Mouse (Mus musculus) spleen, adult 2 months (tissue): Measurements from ENCODE around the gene Cemip2. TPM values are rescaled to one million over a fixed set of nuclear protein-coding genes. Genes with fewer than 3 reads are reported as not detected.
A peak's percentile ranks its signal among the peaks of the same experiment; 100 is the strongest.

Experiments
- DNase-seq, 2 experiments: peaks; one replicate each; pipeline versions ENCODE4 v3.0.0 to v3.0.0-alpha.2; 2012 to 2021; ENCODE audit warnings: low spot score in 2 of 2, low read depth in 1 of 2
- H3K27ac ChIP-seq: fragments of 200-500 bp; 2 replicates; pipeline ENCODE4 v1.5.1; 2012; ENCODE audit warnings: low read length, inconsistent platforms; ENCODE audit not compliant: insufficient read depth
- H3K27me3 ChIP-seq: fragments of 200-500 bp; 2 replicates; pipeline ENCODE4 v1.6.1; 2012; ENCODE audit warnings: mild to moderate bottlenecking, moderate library complexity, low read length, inconsistent platforms; ENCODE audit not compliant: control insufficient read depth, insufficient read depth
- H3K36me3 ChIP-seq: fragments of 200-500 bp; 2 replicates; pipeline ENCODE4 v1.6.1; 2012; ENCODE audit warnings: mild to moderate bottlenecking, low read length, inconsistent platforms; ENCODE audit not compliant: control insufficient read depth, insufficient read depth
- H3K4me1 ChIP-seq: fragments of 200-500 bp; 2 replicates; pipeline ENCODE4 v1.6.1; 2011; ENCODE audit warnings: inconsistent platforms; ENCODE audit not compliant: control insufficient read depth, insufficient read depth, insufficient read length
- H3K4me3 ChIP-seq: fragments of 200-500 bp; 2 replicates; pipeline ENCODE4 v1.5.1; 2011; ENCODE audit warnings: mild to moderate bottlenecking, inconsistent platforms; ENCODE audit not compliant: insufficient read depth, insufficient read length; ENCODE audit errors: extremely low read depth
- CTCF ChIP-seq: fragments of 200-500 bp; IDR thresholded peaks from 2 replicates; pipeline ENCODE4 v1.5.1; 2011; ENCODE audit warnings: mild to moderate bottlenecking, inconsistent platforms; ENCODE audit not compliant: insufficient read depth, insufficient read length, insufficient replicate concordance; ENCODE audit errors: extremely low read depth
- POLR2A ChIP-seq: fragments of 200-500 bp; IDR thresholded peaks from 2 replicates; pipeline ENCODE4 v1.6.1; 2011; ENCODE audit warnings: low read depth, low read length, inconsistent platforms
- WGBS: fragments of 180-500 bp; shearing (Covaris S2); methylation state at CpG from one replicate; pipeline ENCODE4 v1.1.7; 2018; 5-methylcytosine and 5-hydroxymethylcytosine counted together
- polyA plus RNA-seq: library from polyadenylated mRNA; depleted of rRNA; stranded (reverse); fragments of >200 nt; gene quantifications from 2 replicates; pipeline ENCODE4 v1.2.3, GENCODE M21; 2012; rRNA removed

Gene Cemip2
- 2.5 TPM in 2 replicates for polyA plus RNA-seq

- Histone ChIP-seq H3K36me3 (no peaks in the 10 kb centered on the region), H3K4me1 (0 out of 2 replicates have a peak, but pooled peaks cover 4% of the 10 kb centered on the region), H3K4me3 (peak within 1 kb of the TSS; percentile 91), H3K27me3 (no peaks in the 10 kb centered on the region), H3K27ac (peak within 1 kb of the TSS; percentile 72)
- under 1% methylated on average over 68 of the region's 75 CpGs for whole genome bisulfite sequencing
- peak; percentile 77 to 95 for DNase-seq
- TF ChIP-seq CTCF: peak; percentile 60; the same call in 1 of the 2 replicates
- TF ChIP-seq POLR2A: peak; percentile 43
Measured at GRCm38 (mm10) chr19:21778147-21778917, at the start of gene Cemip2. TSS of gene Cemip2 (plus strand) at chr19:21778342.

- Histone ChIP-seq H3K27me3 (no peaks in the 10 kb centered on the region), H3K4me1 (no peaks in the 10 kb centered on the region), H3K36me3 (no peaks in the 10 kb centered on the region; the same call in 1 of the 2 replicates), H3K4me3 (no peak overlapping the region), H3K27ac (no peak overlapping the region)
- TF ChIP-seq POLR2A (no peak), CTCF (no peak)
- WGBS: 64% methylated on average over 6 of the region's 6 CpGs
- no peak for DNase-seq
Measured at GRCm38 (mm10) chr19:21728342-21728741, 49.8 kb upstream of the Cemip2 start.

- Histone ChIP-seq H3K27ac (no peak overlapping the region), H3K4me1 (no peaks in the 10 kb centered on the region), H3K4me3 (no peak overlapping the region), H3K36me3 (no peaks in the 10 kb centered on the region), H3K27me3 (no peaks in the 10 kb centered on the region)
- no peak for TF ChIP-seq CTCF
- TF ChIP-seq POLR2A: no peak
- WGBS: 95% methylated on average over 5 of the region's 5 CpGs
- no peak for DNase-seq
Measured at GRCm38 (mm10) chr19:21731887-21732286, 46.3 kb upstream of the Cemip2 start.

GRCm38 (mm10) chr19:21733176-21733575, 45.0 kb upstream of the Cemip2 start:
- H3K4me3 ChIP-seq: no peak overlapping the region
- H3K27me3 ChIP-seq: no peaks in the 10 kb centered on the region
- TF ChIP-seq POLR2A: no peak
- TF ChIP-seq CTCF: no peak
- no peak overlapping the region for H3K27ac ChIP-seq
- H3K36me3 ChIP-seq: no peaks in the 10 kb centered on the region
- H3K4me1 ChIP-seq: peaks cover 2% of the 10 kb centered on the region; the same call in 1 of the 2 replicates
- no peak for DNase-seq
- WGBS: 90% methylated on average over 2 of the region's 2 CpGs

GRCm38 (mm10) chr19:21734112-21734511, 44.0 kb upstream of the Cemip2 start:
- Histone ChIP-seq H3K36me3 (no peaks in the 10 kb centered on the region), H3K4me1 (peaks cover 3% of the 10 kb centered on the region; the same call in 1 of the 2 replicates), H3K27me3 (no peaks in the 10 kb centered on the region), H3K4me3 (no peak overlapping the region), H3K27ac (no peak overlapping the region)
- no peak for DNase-seq
- TF ChIP-seq POLR2A (no peak), CTCF (no peak)
- 75% methylated on average over 5 of the region's 5 CpGs for WGBS

GRCm38 (mm10) chr19:21737446-21737845, 40.7 kb upstream of the Cemip2 start:
- Histone ChIP-seq H3K4me1 (peaks cover 3% of the 10 kb centered on the region; the same call in 1 of the 2 replicates), H3K4me3 (peak overlapping the region; percentile 61), H3K36me3 (no peaks in the 10 kb centered on the region), H3K27me3 (no peaks in the 10 kb centered on the region), H3K27ac (peak overlapping the region; percentile 65)
- 3% methylated on average over 18 of the region's 18 CpGs for WGBS
- TF ChIP-seq CTCF: no peak
- TF ChIP-seq POLR2A: peak; percentile 8; the same call in 1 of the 2 replicates
- DNase-seq: peak; percentile 41 to 62

- no peaks in the 10 kb centered on the region for H3K36me3 ChIP-seq
- peak overlapping the region; percentile 38; the same call in 1 of the 2 replicates for H3K4me3 ChIP-seq
- H3K27me3 ChIP-seq: no peaks in the 10 kb centered on the region
- peak overlapping the region; percentile 20; the same call in 1 of the 2 replicates for H3K27ac ChIP-seq
- 51% methylated on average over 17 of the region's 17 CpGs for WGBS
- peak in 1 of 2 experiments; percentile 8 for DNase-seq
- TF ChIP-seq CTCF (no peak), POLR2A (no peak)
- peaks cover 3% of the 10 kb centered on the region; the same call in 1 of the 2 replicates for H3K4me1 ChIP-seq
Measured at GRCm38 (mm10) chr19:21737881-21738590, 40.1 kb upstream of the Cemip2 start.
